Mouse (Mus musculus) adrenal gland, postnatal 4 days (tissue): ENCODE data around the gene Tnfrsf8. TPM values are rescaled to one million over a fixed set of nuclear protein-coding genes. Genes with fewer than 3 reads are reported as not detected.

ENCODE experiments used
- DNase-seq, 2 experiments: peaks; one replicate each; pipeline ENCODE4 v3.0.0; 2021 to 2022; ENCODE audit warnings: low spot score in 2 of 2, mixed read lengths in 2 of 2
- total RNA-seq, 2 experiments: library from RNA; stranded (reverse); gene quantifications; 2 replicates each; pipeline ENCODE4 v1.2.3; 2021

Tnfrsf8 gene
- total RNA-seq, 2 experiments from 2014 or later = 0.22 to 0.34 TPM

DNA sequence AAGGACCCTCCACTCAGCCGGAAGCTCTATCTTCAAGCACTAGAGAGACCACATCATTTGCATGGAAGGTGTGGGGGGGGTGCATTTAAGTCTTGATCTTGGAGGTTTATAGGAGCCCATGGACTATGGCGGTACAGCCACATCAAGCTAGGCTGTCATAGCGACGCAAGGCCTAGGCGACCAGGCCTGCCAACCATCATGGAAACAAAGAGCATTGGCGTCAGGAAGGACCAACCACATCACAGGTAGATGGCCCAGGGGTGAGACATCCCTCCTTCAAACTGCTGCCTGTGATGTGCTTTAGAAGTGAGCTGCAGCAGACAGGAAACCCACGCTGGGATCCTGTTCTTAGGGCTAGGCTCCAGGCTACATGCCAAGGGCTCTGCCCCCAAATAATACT lies 78.9 kb downstream of the Tnfrsf8 start:
- no peak for DNase-seq

DNA sequence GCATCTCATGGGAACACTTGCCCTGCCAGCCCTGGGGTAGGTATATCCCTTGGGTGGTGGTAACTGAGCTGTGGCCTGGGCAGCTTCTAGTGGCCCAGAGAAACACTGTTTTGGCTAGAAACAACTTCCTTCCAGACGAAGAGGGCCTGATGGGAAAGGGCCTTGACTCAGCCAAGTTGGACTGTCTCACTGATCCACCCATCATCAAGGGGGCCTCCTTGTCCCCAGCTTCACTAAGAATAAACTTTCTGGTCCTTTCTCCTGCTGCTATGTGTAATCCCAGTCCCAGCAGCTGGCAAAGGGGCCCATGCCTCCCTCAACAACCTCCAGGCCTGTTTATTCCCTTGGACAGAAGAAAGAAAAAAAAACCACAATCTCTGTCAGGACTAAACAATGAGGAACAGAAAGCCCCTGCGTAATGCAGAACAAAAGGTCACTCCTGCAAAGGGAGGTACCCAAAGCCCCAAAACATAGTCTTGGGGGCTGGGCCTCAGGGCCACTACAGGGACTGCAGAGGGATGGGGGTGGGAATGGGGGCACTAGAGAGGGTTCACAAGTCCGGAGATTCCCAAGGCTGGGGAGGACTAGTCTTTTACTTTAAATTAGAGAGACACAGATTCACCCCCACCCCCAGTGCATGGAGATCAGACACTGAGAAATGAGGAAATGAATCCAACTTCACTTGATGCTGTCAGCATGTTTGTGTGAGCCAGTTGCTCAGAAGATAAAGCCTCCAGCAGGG lies 81.3 kb downstream of the Tnfrsf8 start:
- DNase-seq = no peak

DNA sequence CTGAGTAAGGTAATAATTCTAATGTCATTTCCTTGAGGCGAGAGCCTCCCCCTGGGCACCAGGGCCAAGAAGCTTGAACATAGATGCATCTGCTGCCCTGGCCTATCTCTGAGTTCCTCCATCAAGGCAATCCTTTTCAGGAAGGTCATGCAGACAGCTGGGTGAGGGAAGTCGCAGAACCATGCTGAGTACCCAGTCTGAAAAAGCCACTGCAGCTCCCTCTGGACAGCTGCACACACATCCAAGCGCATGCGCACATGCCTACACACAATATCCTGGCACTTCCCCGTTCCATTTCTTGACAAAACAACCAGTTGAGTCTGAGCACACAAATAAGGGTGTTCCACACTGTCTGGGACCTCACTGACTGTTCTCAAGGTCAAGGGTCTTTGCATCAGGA lies 83.2 kb downstream of the Tnfrsf8 start:
- DNase-seq = no peak

DNA sequence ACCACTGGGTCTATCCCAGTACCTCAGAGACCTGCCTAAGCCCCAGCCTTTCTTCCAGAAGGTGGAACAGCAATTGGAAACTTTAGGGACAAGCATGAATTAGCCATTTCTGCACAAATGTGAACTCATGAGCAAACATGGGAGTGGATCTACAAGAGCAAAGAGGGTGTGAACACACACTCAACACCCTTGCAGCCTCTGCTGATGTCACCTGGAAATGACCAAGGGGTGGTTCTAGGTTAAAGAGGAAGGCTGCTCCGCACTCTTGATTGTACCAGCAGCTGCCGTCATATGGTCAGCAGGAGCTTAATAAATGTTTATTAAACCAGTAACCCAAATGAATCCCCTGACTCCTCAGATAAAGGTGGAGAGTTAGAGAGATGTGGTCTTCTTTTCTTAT lies 84.3 kb downstream of the Tnfrsf8 start:
- no peak for DNase-seq

DNA sequence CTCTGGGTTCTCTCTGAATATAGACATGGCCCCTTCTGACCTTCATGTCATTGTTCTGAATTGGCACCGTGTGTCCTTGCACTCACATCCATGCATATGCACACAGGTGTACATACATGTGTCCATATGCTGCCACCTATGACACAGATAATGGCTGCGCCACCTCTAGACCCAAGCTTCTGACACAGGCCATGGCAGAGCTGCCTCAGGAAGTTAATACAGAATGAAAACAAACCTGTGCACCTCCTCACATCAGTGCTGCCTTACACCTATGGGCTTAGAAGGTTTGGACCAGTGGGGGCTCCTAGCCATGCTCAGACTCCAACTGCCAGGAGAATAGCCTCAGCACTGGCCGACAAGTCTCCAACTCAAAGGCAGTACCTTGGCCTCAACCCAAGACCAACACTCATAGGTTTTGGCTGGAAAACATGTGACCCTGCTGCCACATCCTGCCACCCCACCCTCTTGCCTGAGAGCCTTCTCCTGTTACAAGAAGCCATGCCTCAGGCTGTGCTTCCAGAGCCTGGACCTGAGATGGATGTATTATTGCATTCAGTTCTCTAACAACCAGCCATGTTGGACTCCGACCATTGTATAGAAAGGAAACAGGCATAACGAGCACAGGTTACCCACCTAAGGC lies 85.3 kb downstream of the Tnfrsf8 start:
- no peak for DNase-seq

DNA sequence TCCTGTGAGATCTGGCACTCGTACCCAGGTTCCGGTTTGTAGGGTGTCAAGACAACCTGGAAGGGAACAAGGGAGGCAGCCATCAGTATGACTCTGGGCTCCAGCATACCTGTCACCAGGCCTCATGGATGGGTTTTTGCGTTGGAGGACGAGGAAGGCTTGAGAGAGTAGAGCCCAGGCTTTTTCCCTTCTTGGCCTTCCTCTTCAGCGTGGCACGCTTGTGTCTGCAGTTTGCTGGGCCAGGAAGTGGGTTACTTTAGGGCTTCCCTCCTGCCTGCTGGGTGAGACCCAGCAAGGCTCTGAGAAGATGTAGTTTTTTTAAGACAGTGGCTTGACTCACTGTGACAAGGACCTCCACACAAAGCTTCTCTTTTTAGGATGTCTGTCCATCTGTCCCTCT lies 85.9 kb downstream of the Tnfrsf8 start:
- no peak for DNase-seq

DNA sequence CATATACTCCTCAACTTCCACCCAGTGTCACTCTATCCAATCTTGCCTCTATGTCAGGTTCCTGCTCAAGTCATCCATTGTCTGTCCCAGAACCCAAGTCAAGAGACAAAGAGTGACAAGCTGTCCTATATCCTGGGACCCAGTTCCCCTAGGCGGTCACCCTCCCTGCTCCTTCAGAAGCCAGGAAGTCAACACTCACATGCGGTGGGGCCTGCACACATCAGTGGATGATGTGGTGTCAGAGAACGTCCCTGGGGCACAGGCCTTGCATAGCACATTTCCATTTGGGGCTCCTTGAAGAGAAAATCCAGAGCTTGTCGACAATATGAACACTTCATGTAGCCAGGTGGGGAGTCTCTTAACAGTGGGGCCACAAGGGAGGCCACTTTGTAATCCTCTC lies 90.4 kb downstream of the Tnfrsf8 start:
- DNase-seq = no peak

DNA sequence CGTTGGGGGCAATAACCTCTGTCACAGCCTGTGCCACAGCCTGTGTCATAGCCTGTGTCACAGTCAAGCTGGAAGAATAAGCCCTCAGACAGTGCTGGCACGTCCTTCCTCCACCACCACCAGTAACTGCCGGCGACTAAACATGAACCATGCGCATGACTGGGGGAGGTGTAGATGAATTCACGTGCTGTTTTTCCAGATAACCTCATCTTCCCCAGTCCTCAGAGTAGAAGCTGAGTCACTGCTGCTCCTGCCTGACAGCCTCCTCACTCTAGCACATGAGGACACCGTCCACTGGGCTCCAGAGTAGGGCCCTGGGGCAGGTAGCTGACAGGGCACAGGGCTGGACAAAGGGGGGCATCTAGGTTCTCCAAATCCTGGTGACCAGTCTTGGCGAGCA lies 92.9 kb downstream of the Tnfrsf8 start:
- DNase-seq = no peak

DNA sequence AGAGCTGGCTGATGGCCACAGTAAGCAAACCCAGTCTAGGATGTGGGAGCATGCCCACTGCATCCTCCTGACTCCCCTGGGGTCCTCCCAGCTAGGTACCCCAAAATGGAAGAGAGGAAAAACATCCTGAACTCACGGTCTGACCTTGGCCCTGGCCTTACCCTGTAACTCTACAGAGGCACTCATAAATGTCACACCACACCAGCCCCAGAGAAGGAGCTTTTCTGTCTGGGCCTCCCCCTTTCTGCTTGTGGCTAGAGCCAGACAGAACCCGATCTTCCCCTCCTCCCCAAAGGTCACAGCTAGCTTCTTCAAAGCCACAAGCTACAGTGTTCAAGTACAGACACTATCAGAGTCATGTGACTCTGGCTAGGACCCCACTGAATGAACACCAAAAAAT lies 93.6 kb downstream of the Tnfrsf8 start:
- no peak for DNase-seq

DNA sequence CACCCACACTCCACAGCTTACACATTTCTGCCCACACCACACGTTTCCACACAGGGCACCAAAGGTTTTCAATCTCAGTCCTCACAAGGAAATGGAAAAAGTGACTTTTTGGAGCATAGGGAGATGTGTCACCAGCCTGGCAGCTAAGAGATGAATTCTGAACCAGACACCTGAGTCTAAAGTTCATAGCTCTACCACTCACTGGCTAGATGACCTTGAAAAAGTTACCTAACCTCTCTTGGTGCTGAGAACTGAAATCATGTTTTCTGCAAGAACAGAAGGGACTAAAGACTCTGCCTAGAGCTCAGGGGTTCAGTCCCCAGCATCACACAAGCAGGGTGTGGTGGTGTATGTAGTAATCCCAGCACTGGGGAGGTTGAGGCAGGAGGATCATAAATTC lies 95.0 kb downstream of the Tnfrsf8 start:
- no peak for DNase-seq

DNA sequence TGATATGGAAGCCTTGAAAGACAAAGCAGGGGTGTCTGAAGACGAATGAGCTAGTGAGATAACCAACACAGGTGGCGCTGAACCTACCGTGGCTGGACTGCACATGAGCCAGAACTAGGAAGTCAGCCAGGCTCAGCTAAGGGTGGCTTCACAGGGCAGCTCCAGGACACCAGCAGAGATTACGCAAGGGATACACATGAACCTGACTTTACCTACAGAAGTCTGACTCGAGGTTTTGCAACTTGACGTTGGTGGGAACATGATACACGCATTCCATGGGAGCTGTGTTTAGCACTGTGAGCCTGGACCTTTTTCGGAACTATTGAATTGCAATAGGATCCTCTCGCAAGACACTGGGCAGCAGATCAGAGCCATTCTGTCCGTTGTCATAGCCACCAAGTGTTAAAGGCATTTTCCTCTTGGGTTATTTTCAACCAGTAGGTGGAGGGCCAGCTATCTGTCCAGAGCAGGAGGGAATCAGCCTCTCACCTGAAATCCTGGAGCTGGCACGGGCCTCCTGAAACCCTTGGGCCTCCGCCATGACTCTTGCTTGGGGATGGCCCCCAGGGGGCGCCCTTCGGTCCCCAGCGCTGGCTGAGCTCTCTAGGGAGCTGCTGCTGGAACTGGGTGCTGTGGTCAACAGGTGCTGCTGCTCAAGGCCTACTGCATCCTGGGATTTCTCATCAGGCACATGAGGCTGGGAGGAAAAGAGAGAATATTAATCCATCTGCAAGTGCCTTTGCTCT lies 95.6 kb downstream of the Tnfrsf8 start:
- DNase-seq = no peak

DNA sequence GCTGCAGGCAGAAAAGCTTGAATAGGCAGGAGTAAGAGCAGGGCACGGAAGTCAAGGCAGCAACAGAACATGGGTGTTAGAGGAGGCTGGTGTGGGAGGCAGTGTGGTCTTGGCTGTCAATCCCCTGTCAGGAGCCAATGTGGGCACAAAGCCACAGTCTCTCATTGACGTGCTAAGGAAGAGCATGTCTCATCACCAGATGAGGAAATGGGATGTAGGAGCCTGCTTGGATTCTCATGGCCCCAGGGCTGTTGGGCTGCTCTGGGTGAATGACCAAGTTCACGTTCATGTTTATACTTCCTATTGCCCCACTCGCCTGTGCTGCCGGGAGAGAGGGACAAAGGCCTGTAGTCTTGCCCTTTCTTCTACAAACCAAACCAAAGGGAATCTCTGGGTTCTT lies 97.1 kb downstream of the Tnfrsf8 start:
- no peak for DNase-seq

Other genes starting within 250 kb of the Tnfrsf8 start
- gene Vps13d, start 120.2 kb downstream of the Tnfrsf8 start, total RNA-seq = 10 to 100 TPM; 58.4 to 59.0 TPM
- 1 to 10 TPM; 7.8 to 9.1 TPM for gene Tnfrsf1b, start 68.3 kb downstream of the Tnfrsf8 start, total RNA-seq
- gene Zfp990, start 195.6 kb upstream of the Tnfrsf8 start, total RNA-seq = 1 to 10 TPM; 2.7 to 3.4 TPM